Mouse (Mus musculus) limb, embryonic 14.5 days (tissue): ENCODE data around the gene Meaf6. TPM values are rescaled to one million over a fixed set of nuclear protein-coding genes. Genes with fewer than 3 reads are reported as not detected.

Experiments used
- ATAC-seq: fragments of 200-750 bp; cut with Nextera tagmentation; 2 replicates; pipeline ENCODE4 v1.8.0; 2017; ENCODE audit warnings: low read depth, moderate number of reproducible peaks, moderate TSS enrichment; ENCODE audit not compliant: low FRiP score
- DNase-seq: peaks from one replicate; pipeline ENCODE4 v3.0.0-alpha.2; 2015; ENCODE audit warnings: low spot score
- H3K27ac ChIP-seq: fragments of 300-500 bp; sonication (generic); replicated peaks from 2 replicates; pipeline ENCODE4 v1.5.1; 2014; ENCODE audit warnings: low read depth, mild to moderate bottlenecking, low read length, moderate library complexity, mixed read lengths
- H3K27me3 ChIP-seq: fragments of 300-500 bp; sonication (generic); 2 replicates; pipeline ENCODE4 v1.6.1; 2014; ENCODE audit warnings: low read length, mixed read lengths; ENCODE audit not compliant: control insufficient read depth, insufficient read depth
- H3K36me3 ChIP-seq: fragments of 300-500 bp; sonication (generic); 2 replicates; pipeline ENCODE4 v1.6.1; 2014; ENCODE audit warnings: mild to moderate bottlenecking, low read length, moderate library complexity, mixed read lengths; ENCODE audit not compliant: control insufficient read depth, insufficient read depth
- H3K4me1 ChIP-seq: fragments of 300-500 bp; sonication (generic); 2 replicates; pipeline ENCODE4 v1.6.1; 2014; ENCODE audit warnings: antibody characterized with exemption, low read length, mixed read lengths; ENCODE audit not compliant: control insufficient read depth, insufficient read depth
- H3K4me2 ChIP-seq: fragments of 300-500 bp; sonication (generic); replicated peaks from 2 replicates; pipeline ENCODE4 v1.6.1; 2014; ENCODE audit warnings: low read depth, mild to moderate bottlenecking, low read length, moderate library complexity; ENCODE audit not compliant: severe bottlenecking
- H3K4me3 ChIP-seq: fragments of 300-500 bp; sonication (generic); replicated peaks from 2 replicates; pipeline ENCODE4 v1.5.1; 2014; ENCODE audit warnings: low read length
- H3K9ac ChIP-seq: fragments of 300-500 bp; sonication (generic); 2 replicates; pipeline ENCODE4 v1.6.1; 2014; ENCODE audit warnings: mild to moderate bottlenecking, low read depth, low read length, moderate library complexity; ENCODE audit not compliant: severe bottlenecking
- H3K9me3 ChIP-seq: fragments of 300-500 bp; sonication (generic); 2 replicates; pipeline ENCODE4 v1.6.1; 2016; ENCODE audit warnings: low read length; ENCODE audit not compliant: control insufficient read depth
- POLR2A ChIP-seq: fragments of 200-500 bp; IDR thresholded peaks from 2 replicates; pipeline ENCODE4 v1.8.0; 2012; ENCODE audit warnings: inconsistent platforms, mild to moderate bottlenecking, moderate library complexity, borderline replicate concordance; ENCODE audit not compliant: insufficient read depth, insufficient read length; ENCODE audit errors: extremely low read depth
- WGBS: fragments of 180-500 bp; shearing (Covaris S2); extraction: QIAGEN DNeasy Blood & Tissue Kit; methylation state at CpG from one replicate; pipeline ENCODE4 v1.1.7; 2014; 5-methylcytosine and 5-hydroxymethylcytosine counted together
- polyA plus RNA-seq, 2 experiments: library from polyadenylated mRNA; depleted of rRNA in 1 of 2; stranded (reverse) in 1 of 2; unstranded in 1 of 2; fragments of >200 nt; fragmentation: Nextera tagmentation in 1 of 2; extraction: Ambion mirVana in 1 of 2; gene quantifications; 2 replicates each; pipeline versions ENCODE4 v1.2.1 to v1.2.3; 2012 to 2014

Meaf6 gene
- polyA plus RNA-seq, 2 experiments, result 60.1 to 74.5 TPM

GRCm38 (mm10) chr4:125077700-125078099, 7.2 kb upstream of the Meaf6 start:
- 93% methylated on average over 2 of the region's 2 CpGs for WGBS
- Histone ChIP-seq H3K4me3 (no peak overlapping the region), H3K9me3 (no peaks in the 10 kb centered on the region), H3K27me3 (no peaks in the 10 kb centered on the region), H3K9ac (no peak overlapping the region), H3K4me2 (no peak overlapping the region), H3K27ac (no peak overlapping the region), H3K4me1 (no peaks in the 10 kb centered on the region), H3K36me3 (peaks cover 34% of the 10 kb centered on the region)
- DNase-seq, result no peak
- ATAC-seq, result no peak
- no peak for TF ChIP-seq POLR2A

- H3K9ac ChIP-seq, result no peak overlapping the region
- no peak overlapping the region for H3K4me2 ChIP-seq
- no peak overlapping the region for H3K4me3 ChIP-seq
- H3K9me3 ChIP-seq, result no peaks in the 10 kb centered on the region
- DNase-seq (no peak), ATAC-seq (no peak)
- no peak for TF ChIP-seq POLR2A
- H3K4me1 ChIP-seq, result no peaks in the 10 kb centered on the region
- 95% methylated on average over 2 of the region's 2 CpGs for WGBS
- peaks cover 24% of the 10 kb centered on the region for H3K36me3 ChIP-seq
- H3K27me3 ChIP-seq, result no peaks in the 10 kb centered on the region
- no peak overlapping the region for H3K27ac ChIP-seq
These were observed 6.2 kb upstream of the Meaf6 start for GRCm38 (mm10) chr4:125078698-125079097.

GRCm38 (mm10) chr4:125085346-125085841, 460 bp downstream of the Meaf6 start:
- DNase-seq (peak; percentile 59), ATAC-seq (peak; percentile 93)
- H3K27ac ChIP-seq, result peak overlapping the region; percentile 95
- no peaks in the 10 kb centered on the region for H3K9me3 ChIP-seq
- no peaks in the 10 kb centered on the region for H3K27me3 ChIP-seq
- WGBS, result 0% methylated on average over 35 of the region's 45 CpGs
- H3K9ac ChIP-seq, result peak overlapping the region; percentile 86
- no peak for TF ChIP-seq POLR2A
- peak overlapping the region; percentile 83 for H3K4me2 ChIP-seq
- peaks cover 10% of the 10 kb centered on the region for H3K4me1 ChIP-seq
- peaks cover 31% of the 10 kb centered on the region for H3K36me3 ChIP-seq
- H3K4me3 ChIP-seq, result peak overlapping the region; percentile 87

- Histone ChIP-seq H3K9me3 (no peaks in the 10 kb centered on the region), H3K9ac (no peak overlapping the region), H3K27me3 (no peaks in the 10 kb centered on the region), H3K4me3 (no peak overlapping the region), H3K36me3 (peaks cover 50% of the 10 kb centered on the region), H3K4me2 (no peak overlapping the region), H3K27ac (no peak overlapping the region), H3K4me1 (no peaks in the 10 kb centered on the region)
- DNase-seq, result no peak
- 92% methylated on average over 5 of the region's 5 CpGs for WGBS
- ATAC-seq, result no peak
- no peak for TF ChIP-seq POLR2A
These were observed 8.1 kb downstream of the Meaf6 start for GRCm38 (mm10) chr4:125093031-125093430.

- H3K9me3 ChIP-seq, result no peaks in the 10 kb centered on the region
- H3K4me2 ChIP-seq, result no peak overlapping the region
- ATAC-seq, result no peak
- H3K4me3 ChIP-seq, result no peak overlapping the region
- peaks cover 20% of the 10 kb centered on the region for H3K36me3 ChIP-seq
- 85% methylated on average over 5 of the region's 5 CpGs for WGBS
- no peaks in the 10 kb centered on the region for H3K27me3 ChIP-seq
- no peak overlapping the region for H3K27ac ChIP-seq
- H3K4me1 ChIP-seq, result no peaks in the 10 kb centered on the region
- TF ChIP-seq POLR2A, result no peak
- H3K9ac ChIP-seq, result no peak overlapping the region
- DNase-seq, result no peak
These were observed 11.1 kb downstream of the Meaf6 start for GRCm38 (mm10) chr4:125096066-125096465.

- H3K36me3 ChIP-seq, result peaks cover 19% of the 10 kb centered on the region
- no peak for TF ChIP-seq POLR2A
- ATAC-seq, result no peak
These were observed 12.5 kb downstream of the Meaf6 start for GRCm38 (mm10) chr4:125097412-125097811.

More at GRCm38 (mm10) chr4:125097412-125097811, 12.5 kb downstream of the Meaf6 start:
- Histone ChIP-seq H3K4me1 (no peaks in the 10 kb centered on the region), H3K9ac (no peak overlapping the region), H3K4me3 (no peak overlapping the region), H3K27me3 (no peaks in the 10 kb centered on the region), H3K27ac (no peak overlapping the region), H3K4me2 (no peak overlapping the region), H3K9me3 (no peaks in the 10 kb centered on the region)
- DNase-seq, result no peak
- 74% methylated on average over 4 of the region's 4 CpGs for WGBS
